Mouse (Mus musculus) spleen, adult 2 months (tissue): ENCODE results near the gene Tnfrsf9. TPM values are rescaled to one million over a fixed set of nuclear protein-coding genes. Genes with fewer than 3 reads are reported as not detected.

Source experiments
- DNase-seq, 2 experiments: peaks; one replicate each; pipeline versions ENCODE4 v3.0.0 to v3.0.0-alpha.2; 2012 to 2021; ENCODE audit warnings: low spot score in 2 of 2, low read depth in 1 of 2
- H3K27ac ChIP-seq: fragments of 200-500 bp; 2 replicates; pipeline ENCODE4 v1.5.1; 2012; ENCODE audit warnings: low read length, inconsistent platforms; ENCODE audit not compliant: insufficient read depth
- H3K27me3 ChIP-seq: fragments of 200-500 bp; 2 replicates; pipeline ENCODE4 v1.6.1; 2012; ENCODE audit warnings: mild to moderate bottlenecking, moderate library complexity, low read length, inconsistent platforms; ENCODE audit not compliant: control insufficient read depth, insufficient read depth
- H3K36me3 ChIP-seq: fragments of 200-500 bp; 2 replicates; pipeline ENCODE4 v1.6.1; 2012; ENCODE audit warnings: mild to moderate bottlenecking, low read length, inconsistent platforms; ENCODE audit not compliant: control insufficient read depth, insufficient read depth
- H3K4me1 ChIP-seq: fragments of 200-500 bp; 2 replicates; pipeline ENCODE4 v1.6.1; 2011; ENCODE audit warnings: inconsistent platforms; ENCODE audit not compliant: control insufficient read depth, insufficient read depth, insufficient read length
- H3K4me3 ChIP-seq: fragments of 200-500 bp; 2 replicates; pipeline ENCODE4 v1.5.1; 2011; ENCODE audit warnings: mild to moderate bottlenecking, inconsistent platforms; ENCODE audit not compliant: insufficient read depth, insufficient read length; ENCODE audit errors: extremely low read depth
- CTCF ChIP-seq: fragments of 200-500 bp; IDR thresholded peaks from 2 replicates; pipeline ENCODE4 v1.5.1; 2011; ENCODE audit warnings: mild to moderate bottlenecking, inconsistent platforms; ENCODE audit not compliant: insufficient read depth, insufficient read length, insufficient replicate concordance; ENCODE audit errors: extremely low read depth
- POLR2A ChIP-seq: fragments of 200-500 bp; IDR thresholded peaks from 2 replicates; pipeline ENCODE4 v1.6.1; 2011; ENCODE audit warnings: low read depth, low read length, inconsistent platforms
- WGBS: fragments of 180-500 bp; shearing (Covaris S2); methylation state at CpG from one replicate; pipeline ENCODE4 v1.1.7; 2018; 5-methylcytosine and 5-hydroxymethylcytosine counted together
- polyA plus RNA-seq: library from polyadenylated mRNA; depleted of rRNA; stranded (reverse); fragments of >200 nt; gene quantifications from 2 replicates; pipeline ENCODE4 v1.2.3, GENCODE M21; 2012

Gene Tnfrsf9
- polyA plus RNA-seq, 1 experiment: 2.2 TPM

GRCm38 (mm10) chr4:150879631-150880030 lies 34.7 kb upstream of the Tnfrsf9 start:
- Histone ChIP-seq H3K27ac (no peak overlapping the region), H3K27me3 (no peaks in the 10 kb centered on the region), H3K4me3 (no peak overlapping the region), H3K4me1 (peaks cover 2% of the 10 kb centered on the region; the same call in 1 of the 2 replicates), H3K36me3 (no peaks in the 10 kb centered on the region)
- WGBS: 97% methylated on average over 22 of the region's 22 CpGs
- TF ChIP-seq CTCF (no peak), POLR2A (no peak)
- DNase-seq: no peak

- no peak for TF ChIP-seq POLR2A
- TF ChIP-seq CTCF: no peak
- Histone ChIP-seq H3K27me3 (no peaks in the 10 kb centered on the region), H3K4me3 (no peak overlapping the region), H3K4me1 (no peaks in the 10 kb centered on the region), H3K36me3 (no peaks in the 10 kb centered on the region), H3K27ac (no peak overlapping the region)
- 87% methylated on average over 5 of the region's 5 CpGs for WGBS
- DNase-seq: no peak
These were observed 34.0 kb upstream of the Tnfrsf9 start for GRCm38 (mm10) chr4:150880364-150880763.

GRCm38 (mm10) chr4:150882632-150883031 lies 31.7 kb upstream of the Tnfrsf9 start:
- DNase-seq: no peak
- TF ChIP-seq POLR2A (no peak), CTCF (no peak)
- WGBS: 66% methylated on average over 5 of the region's 5 CpGs
- Histone ChIP-seq H3K27ac (no peak overlapping the region), H3K4me3 (no peak overlapping the region), H3K36me3 (no peaks in the 10 kb centered on the region), H3K4me1 (no peaks in the 10 kb centered on the region), H3K27me3 (no peaks in the 10 kb centered on the region)

DNA sequence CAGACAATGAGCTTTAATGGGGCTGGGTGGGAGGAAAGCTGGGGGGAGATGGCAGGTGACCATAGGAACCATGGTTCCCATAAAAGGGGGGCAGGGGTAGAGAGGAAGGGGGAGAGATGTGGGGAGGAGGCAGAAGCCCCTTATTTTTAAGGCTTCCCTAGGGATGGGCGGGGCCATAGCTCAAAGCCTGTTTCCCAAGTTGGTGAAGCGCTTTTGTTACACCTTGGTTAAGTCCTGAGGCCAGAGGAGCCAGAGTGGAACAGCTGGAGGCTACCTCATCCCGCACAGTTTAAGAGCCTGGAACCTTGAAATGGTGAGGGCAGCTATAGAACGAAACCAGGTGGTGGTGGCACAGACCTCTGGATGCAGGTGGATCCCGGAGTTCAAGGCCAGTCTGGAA lies 26.5 kb upstream of the Tnfrsf9 start:
- no peak for DNase-seq
- Histone ChIP-seq H3K4me3 (no peak overlapping the region), H3K4me1 (no peaks in the 10 kb centered on the region), H3K36me3 (no peaks in the 10 kb centered on the region), H3K27me3 (no peaks in the 10 kb centered on the region), H3K27ac (no peak overlapping the region)
- TF ChIP-seq CTCF (no peak), POLR2A (no peak)
- WGBS: 91% methylated on average over 5 of the region's 5 CpGs

DNA sequence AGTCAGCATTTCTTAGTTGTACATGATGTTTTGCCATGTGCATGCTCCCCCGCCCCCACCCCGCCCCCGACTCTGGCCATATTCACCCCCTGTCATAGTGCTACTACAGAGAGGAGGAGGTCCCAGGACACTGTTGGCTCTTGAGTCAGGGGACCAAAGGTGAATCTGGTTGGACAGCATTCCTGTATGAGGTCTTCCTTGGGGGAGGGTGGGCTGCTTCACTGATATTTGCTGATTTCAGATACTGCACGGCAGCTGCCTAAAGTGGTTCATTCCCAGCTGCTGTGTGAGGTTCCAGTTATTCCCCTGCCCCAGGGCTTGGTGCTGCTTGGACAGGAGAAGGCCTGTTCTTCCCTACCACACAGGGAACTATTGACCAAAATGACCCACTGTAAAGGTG lies 25.9 kb upstream of the Tnfrsf9 start:
- Histone ChIP-seq H3K36me3 (no peaks in the 10 kb centered on the region), H3K27ac (no peak overlapping the region), H3K4me3 (no peak overlapping the region), H3K27me3 (no peaks in the 10 kb centered on the region), H3K4me1 (no peaks in the 10 kb centered on the region)
- WGBS: 87% methylated on average over 4 of the region's 4 CpGs
- TF ChIP-seq POLR2A (no peak), CTCF (no peak)
- no peak for DNase-seq

- H3K4me3 ChIP-seq: no peak overlapping the region
- 77% methylated on average over 20 of the region's 20 CpGs for WGBS
- no peaks in the 10 kb centered on the region for H3K36me3 ChIP-seq
- H3K4me1 ChIP-seq: no peaks in the 10 kb centered on the region
- no peak for TF ChIP-seq POLR2A
- TF ChIP-seq CTCF: no peak
- no peaks in the 10 kb centered on the region for H3K27me3 ChIP-seq
- no peak overlapping the region for H3K27ac ChIP-seq
- DNase-seq: no peak
These were observed 24.9 kb upstream of the Tnfrsf9 start for GRCm38 (mm10) chr4:150889273-150889954.

- TF ChIP-seq CTCF (no peak), POLR2A (no peak)
- Histone ChIP-seq H3K27me3 (no peaks in the 10 kb centered on the region), H3K27ac (no peak overlapping the region), H3K4me1 (no peaks in the 10 kb centered on the region), H3K4me3 (no peak overlapping the region), H3K36me3 (no peaks in the 10 kb centered on the region)
- WGBS: 87% methylated on average over 13 of the region's 13 CpGs
- no peak for DNase-seq
These were observed 24.4 kb upstream of the Tnfrsf9 start for GRCm38 (mm10) chr4:150889955-150890315.

DNA sequence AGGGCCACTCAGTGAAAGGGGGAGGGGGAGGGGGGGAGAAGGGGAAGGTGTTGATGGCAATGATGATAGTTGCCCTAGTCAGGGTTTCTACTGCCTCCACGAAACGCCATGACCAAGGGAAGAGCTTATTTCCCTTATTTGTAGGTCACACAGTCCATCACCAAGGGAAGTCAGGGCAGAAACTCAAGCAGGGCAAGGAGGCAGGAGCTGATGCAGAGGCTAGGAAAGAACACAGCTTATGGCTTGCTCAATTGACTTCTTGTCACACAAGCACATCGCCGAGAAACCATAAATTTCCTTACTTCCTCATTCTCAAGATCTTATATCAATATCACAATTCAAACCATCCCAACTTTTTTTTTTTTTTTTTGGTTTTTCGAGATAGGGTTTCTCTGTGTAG lies 23.1 kb upstream of the Tnfrsf9 start:
- Histone ChIP-seq H3K4me3 (no peak overlapping the region), H3K36me3 (peaks cover 4% of the 10 kb centered on the region), H3K4me1 (no peaks in the 10 kb centered on the region), H3K27me3 (no peaks in the 10 kb centered on the region), H3K27ac (no peak overlapping the region)
- WGBS: 23% methylated on average over 5 of the region's 5 CpGs
- DNase-seq: no peak
- TF ChIP-seq POLR2A: no peak
- TF ChIP-seq CTCF: no peak
